ENCODE assay signal across 14 mouse cellular contexts in the genomic region with DNA sequence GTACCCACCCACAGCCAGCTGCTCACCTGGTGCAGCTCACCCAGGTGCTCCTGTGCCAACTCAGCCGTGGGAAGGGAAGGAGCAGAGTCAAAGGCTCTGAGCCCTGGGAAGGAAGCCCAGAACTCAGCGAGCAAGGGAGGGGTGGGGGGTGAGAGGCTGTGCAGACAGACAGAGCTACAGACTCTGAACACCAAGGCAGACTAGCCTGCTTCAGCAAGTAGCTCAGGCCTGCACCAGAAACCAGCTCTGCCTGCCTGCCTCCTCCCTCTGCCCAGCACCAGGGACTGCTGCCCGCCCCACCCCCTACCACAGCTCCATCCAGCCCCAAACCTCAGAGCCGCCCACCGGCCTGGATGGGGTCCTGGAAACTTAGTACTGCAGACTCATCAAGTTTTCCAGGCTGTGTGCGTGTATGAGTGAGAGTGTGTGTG. TPM values are rescaled to one million over a fixed set of nuclear protein-coding genes. Genes with fewer than 3 reads are reported as not detected.
DNase-seq lines count a peak whose midpoint lies in the region; ATAC-seq and TF ChIP-seq lines count a peak whose summit lies in the region.
"Had no signal": no experiment of that assay in that cellular context is flagged by ENCODE, and none has a peak within 500 bp of the region (broad histone marks: within the 10 kb centered on the region; RNA-seq: fewer than 3 reads in every experiment).

No protein-coding gene starts in this region.

- no peaks in the 10 kb centered on the region for H3K9me3 ChIP-seq in kidney, embryonic 15.5 days (replicated peaks)
- no peaks in the 10 kb centered on the region for H3K9me3 ChIP-seq in E14TG2a.4 (ENCODE audit: low read length)
- no peaks in the 10 kb centered on the region for H3K9me3 ChIP-seq in embryonic facial prominence, embryonic 15.5 days (replicated peaks)
- no peaks in the 10 kb centered on the region for H3K9me3 ChIP-seq in limb, embryonic 15.5 days
- H3K9me3 ChIP-seq: heart, embryonic 13.5 days; midbrain, embryonic 15.5 days had no signal

- 0 out of 2 replicates have a peak, but pooled peaks have one; percentile 7 for ATAC-seq in kidney, embryonic 15.5 days (replicated peaks; ENCODE audit: low FRiP score)
- ATAC-seq in embryonic facial prominence, embryonic 15.5 days (ENCODE audit: insufficient number of reproducible peaks, low FRiP score, low TSS enrichment, low read depth): peak; percentile 81
- ATAC-seq in limb, embryonic 15.5 days (ENCODE audit: insufficient number of reproducible peaks, low FRiP score, low TSS enrichment, low read depth): peak; percentile 85
- ATAC-seq: lung, postnatal 0 days; midbrain, embryonic 15.5 days had no signal

- DNase-seq in kidney, adult 11 months: no peak
- DNase-seq in urinary bladder, postnatal 36 days (ENCODE audit: low spot score in 2 of 2): no peak
- no peak for DNase-seq in heart, postnatal 25 days (ENCODE audit: low spot score)
- no peak for DNase-seq in right cerebral cortex, postnatal 25 days
- DNase-seq: cerebellum, postnatal 14 days; spleen, adult 18-20 months had no signal

- WGBS in kidney, embryonic 15.5 days: 46% methylated on average over 6 of the region's 6 CpGs
- WGBS in embryonic facial prominence, embryonic 15.5 days: 17% methylated on average over 6 of the region's 6 CpGs
- WGBS in limb, embryonic 15.5 days: 19% methylated on average over 5 of the region's 6 CpGs

- intact Hi-C loops in heart, postnatal 25 days (cut with DNase I): no loop called here

- no peaks in the 10 kb centered on the region for H3K36me3 ChIP-seq in kidney, embryonic 15.5 days
- H3K36me3 ChIP-seq in E14TG2a.4 (ENCODE audit: insufficient read depth, low read length): peaks cover 22% of the 10 kb centered on the region
- H3K36me3 ChIP-seq in embryonic facial prominence, embryonic 15.5 days: no peaks in the 10 kb centered on the region
- no peaks in the 10 kb centered on the region for H3K36me3 ChIP-seq in limb, embryonic 15.5 days
- H3K36me3 ChIP-seq: heart, embryonic 13.5 days; midbrain, embryonic 15.5 days had no signal

- peaks cover 8% of the 10 kb centered on the region; the same call in 1 of the 2 replicates for H3K27me3 ChIP-seq in kidney, embryonic 15.5 days
- peaks cover 20% of the 10 kb centered on the region for H3K27me3 ChIP-seq in E14TG2a.4 (ENCODE audit: insufficient read depth, low read length)
- peaks cover 7% of the 10 kb centered on the region for H3K27me3 ChIP-seq in embryonic facial prominence, embryonic 15.5 days
- peaks cover 9% of the 10 kb centered on the region; the same call in 1 of the 2 replicates for H3K27me3 ChIP-seq in limb, embryonic 15.5 days

- no peak overlapping the region for H3K9ac ChIP-seq in kidney, embryonic 15.5 days
- no peak overlapping the region for H3K9ac ChIP-seq in embryonic facial prominence, embryonic 15.5 days
- H3K9ac ChIP-seq in limb, embryonic 15.5 days: 0 out of 2 replicates have a peak overlapping the region, but pooled peaks have one; percentile 31
- H3K9ac ChIP-seq: heart, embryonic 13.5 days; midbrain, embryonic 15.5 days had no signal

- H3K4me1 ChIP-seq in kidney, embryonic 15.5 days: peaks cover 65% of the 10 kb centered on the region
- peaks cover 66% of the 10 kb centered on the region for H3K4me1 ChIP-seq in E14TG2a.4 (replicated peaks; ENCODE audit: low read depth, low read length)
- peaks cover 72% of the 10 kb centered on the region for H3K4me1 ChIP-seq in embryonic facial prominence, embryonic 15.5 days
- H3K4me1 ChIP-seq in limb, embryonic 15.5 days: peaks cover 77% of the 10 kb centered on the region

- H3K27ac ChIP-seq in kidney, embryonic 15.5 days: 0 out of 2 replicates have a peak overlapping the region, but pooled peaks have one; percentile 24
- H3K27ac ChIP-seq in embryonic facial prominence, embryonic 15.5 days (replicated peaks): peak overlapping the region; percentile 86
- peak overlapping the region; percentile 85 for H3K27ac ChIP-seq in limb, embryonic 15.5 days
- H3K27ac ChIP-seq: heart, embryonic 13.5 days; midbrain, embryonic 15.5 days had no signal

- peak overlapping the region; percentile 16; the same call in 1 of the 2 replicates for H3K4me2 ChIP-seq in kidney, embryonic 15.5 days
- peak overlapping the region; percentile 38 for H3K4me2 ChIP-seq in embryonic facial prominence, embryonic 15.5 days (replicated peaks)
- H3K4me2 ChIP-seq in limb, embryonic 15.5 days: peak overlapping the region; percentile 24
- H3K4me2 ChIP-seq: heart, embryonic 13.5 days; midbrain, embryonic 15.5 days had no signal

- no peak overlapping the region for H3K4me3 ChIP-seq in kidney, embryonic 15.5 days (replicated peaks)
- H3K4me3 ChIP-seq in E14TG2a.4 (replicated peaks; ENCODE audit: low read length): 0 out of 2 replicates have a peak overlapping the region, but pooled peaks have one; percentile 20
- H3K4me3 ChIP-seq in embryonic facial prominence, embryonic 15.5 days (replicated peaks): peak overlapping the region; percentile 15
- H3K4me3 ChIP-seq in limb, embryonic 15.5 days: peak overlapping the region; percentile 11; the same call in 1 of the 2 replicates
- H3K4me3 ChIP-seq: erythroblast, embryonic 14.5 days; heart, embryonic 13.5 days; midbrain, embryonic 15.5 days had no signal

- TF ChIP-seq CTCF in E14TG2a.4 (conservative IDR thresholded peaks at IDR 0.05; ENCODE audit: low read length): no peak

RNA-seq across cellular contexts. Expression of gene Ptpn7, which starts 4.5 kb away (rescaled TPM):
- 1.2 TPM in 2 replicates for polyA plus RNA-seq in kidney, embryonic 15.5 days (2015; fragmentation: Nextera tagmentation; extraction: Ambion mirVana)
- polyA plus RNA-seq in embryonic facial prominence, embryonic 15.5 days (2015; fragmentation: Nextera tagmentation; extraction: Ambion mirVana): 2.6 and 2.8 TPM in 2 replicates
- polyA plus RNA-seq in limb, embryonic 15.5 days (2015; fragmentation: Nextera tagmentation; extraction: Ambion mirVana): 4.3 and 4.5 TPM in 2 replicates
- under 1 TPM; 0.44 to 0.50 TPM for total RNA-seq in heart, postnatal 25 days (2021)

RNA-seq across cellular contexts. Expression of gene Arl8a, which starts 18.6 kb away (rescaled TPM):
- 45.3 and 52.3 TPM in 2 replicates for polyA plus RNA-seq in kidney, embryonic 15.5 days (2015; fragmentation: Nextera tagmentation; extraction: Ambion mirVana)
- polyA plus RNA-seq in embryonic facial prominence, embryonic 15.5 days (2015; fragmentation: Nextera tagmentation; extraction: Ambion mirVana): 77.8 and 85.7 TPM in 2 replicates
- 59.2 and 59.8 TPM in 2 replicates for polyA plus RNA-seq in limb, embryonic 15.5 days (2015; fragmentation: Nextera tagmentation; extraction: Ambion mirVana)
- total RNA-seq in heart, postnatal 25 days (2021): 10 to 100 TPM; 17.9 to 20.3 TPM

RNA-seq across cellular contexts. Expression of gene Lgr6, which starts 22.9 kb away (rescaled TPM):
- polyA plus RNA-seq in kidney, embryonic 15.5 days (2015; fragmentation: Nextera tagmentation; extraction: Ambion mirVana): 0.98 and 1.1 TPM in 2 replicates
- polyA plus RNA-seq in embryonic facial prominence, embryonic 15.5 days (2015; fragmentation: Nextera tagmentation; extraction: Ambion mirVana): 14.2 and 15.1 TPM in 2 replicates
- polyA plus RNA-seq in limb, embryonic 15.5 days (2015; fragmentation: Nextera tagmentation; extraction: Ambion mirVana): 7.8 and 9.3 TPM in 2 replicates
- 10 to 100 TPM; 14.6 to 17.5 TPM for total RNA-seq in heart, postnatal 25 days (2021)
- polyA plus RNA-seq: erythroblast, embryonic 14.5 days had no signal

RNA-seq across cellular contexts. Expression of gene Gpr37l1, which starts 39.5 kb away (rescaled TPM):
- 0.09 TPM in 1 of 2 replicates, not detected in the other for polyA plus RNA-seq in kidney, embryonic 15.5 days (2015; fragmentation: Nextera tagmentation; extraction: Ambion mirVana)
- 0.16 TPM in 1 of 2 replicates, not detected in the other for polyA plus RNA-seq in embryonic facial prominence, embryonic 15.5 days (2015; fragmentation: Nextera tagmentation; extraction: Ambion mirVana)
- 0.15 TPM in 1 of 2 replicates, not detected in the other for polyA plus RNA-seq in limb, embryonic 15.5 days (2015; fragmentation: Nextera tagmentation; extraction: Ambion mirVana)
- total RNA-seq in heart, postnatal 25 days (2021): 1 to 10 TPM in 1 of 2 experiments, under 1 TPM in 1; 0.81 to 1.1 TPM
- polyA plus RNA-seq: erythroblast, embryonic 14.5 days; heart, embryonic 13.5 days had no signal

Comparison
In these comparisons a context has a peak if more than half of its experiments do, and no peak if none do; other contexts are left out.
1. ATAC-seq: peak in every context shown above with its lines; median percentile 85 in limb, embryonic 15.5 days; 81 in embryonic facial prominence, embryonic 15.5 days; 7 in kidney, embryonic 15.5 days.
2. H3K27ac ChIP-seq: peak in every context shown above with its lines; median percentile 86 in embryonic facial prominence, embryonic 15.5 days; 85 in limb, embryonic 15.5 days; 24 in kidney, embryonic 15.5 days.